Mouse (Mus musculus) kidney, postnatal 0 days (tissue): ENCODE data around the gene Acsl5. TPM values are rescaled to one million over a fixed set of nuclear protein-coding genes. Genes with fewer than 3 reads are reported as not detected.

ENCODE experiments used
- ATAC-seq: fragments of 200-750 bp; cut with Nextera tagmentation; replicated peaks from 2 replicates; pipeline ENCODE4 v1.8.0; 2017; ENCODE audit warnings: low read depth, moderate number of reproducible peaks, moderate TSS enrichment, moderate library complexity; ENCODE audit not compliant: low FRiP score
- DNase-seq: peaks from one replicate; pipeline ENCODE4 v3.0.0-alpha.2; 2016; ENCODE audit warnings: low spot score
- H3K27ac ChIP-seq: fragments of 300-500 bp; sonication (generic); 2 replicates; pipeline ENCODE4 v1.5.1; 2014; ENCODE audit warnings: mild to moderate bottlenecking
- H3K27me3 ChIP-seq: fragments of 300-500 bp; sonication (generic); 2 replicates; pipeline ENCODE4 v1.6.1; 2014; ENCODE audit warnings: low read length, mixed read lengths; ENCODE audit not compliant: insufficient read depth
- H3K36me3 ChIP-seq: fragments of 300-500 bp; sonication (generic); 2 replicates; pipeline ENCODE4 v1.6.1; 2014; ENCODE audit warnings: low read length, mixed read lengths; ENCODE audit not compliant: insufficient read depth
- H3K4me1 ChIP-seq: fragments of 300-500 bp; sonication (generic); replicated peaks from 2 replicates; pipeline ENCODE4 v1.6.1; 2014; ENCODE audit warnings: antibody characterized with exemption, low read length, mixed read lengths; ENCODE audit not compliant: insufficient read depth
- H3K4me2 ChIP-seq: fragments of 300-500 bp; sonication (generic); 2 replicates; pipeline ENCODE4 v1.6.1; 2014; ENCODE audit warnings: mild to moderate bottlenecking, low read length, moderate library complexity, mixed read lengths
- H3K4me3 ChIP-seq: fragments of 300-500 bp; sonication (generic); replicated peaks from 2 replicates; pipeline ENCODE4 v1.5.1; 2014; ENCODE audit warnings: low read depth, low read length
- H3K9ac ChIP-seq: fragments of 300-500 bp; sonication (generic); 2 replicates; pipeline ENCODE4 v1.6.1; 2014; ENCODE audit warnings: low read depth, low read length
- H3K9me3 ChIP-seq: fragments of 300-500 bp; sonication (generic); replicated peaks from 2 replicates; pipeline ENCODE4 v1.6.1; 2016; ENCODE audit warnings: low read length, inconsistent platforms, mixed read lengths
- CTCF ChIP-seq: IDR thresholded peaks from 2 replicates; pipeline ENCODE4 v1.5.1; 2016; ENCODE audit warnings: antibody characterized with exemption, low read depth, mild to moderate bottlenecking, moderate library complexity
- WGBS: fragments of 180-500 bp; shearing (Covaris S2); extraction: QIAGEN DNeasy Blood & Tissue Kit; methylation state at CpG from one replicate; pipeline ENCODE4 v1.1.7; 2014; 5-methylcytosine and 5-hydroxymethylcytosine counted together
- polyA plus RNA-seq: library from polyadenylated mRNA; unstranded; fragments of >200 nt; fragmentation: Nextera tagmentation; extraction: Ambion mirVana; gene quantifications from 2 replicates; pipeline ENCODE4 v1.2.1, GENCODE M21; 2015

Gene Acsl5
- polyA plus RNA-seq, 1 experiment from 2014 or later, result 60.6 TPM

DNA sequence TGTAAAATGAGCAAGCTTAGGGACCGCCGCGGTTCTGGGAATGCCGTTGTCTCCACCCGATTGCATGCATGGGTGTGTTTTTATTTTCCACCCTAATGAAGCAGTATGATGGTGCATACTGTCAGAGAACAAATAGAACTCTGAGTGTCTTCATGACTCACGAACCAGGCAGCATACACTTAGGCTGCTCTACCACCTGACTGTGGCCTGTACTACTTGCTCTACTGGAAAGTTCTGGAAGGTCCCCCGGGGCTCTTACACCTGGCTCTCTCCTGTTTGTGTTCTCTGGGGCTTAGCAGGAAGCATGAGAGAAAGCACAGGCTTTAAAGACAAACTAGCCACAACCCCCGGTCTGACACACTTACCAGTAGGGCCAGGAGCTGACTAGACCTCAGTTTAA lies 32.4 kb upstream of the Acsl5 start:
- ATAC-seq, result no peak; the same call in 1 of the 2 replicates
- no peaks in the 10 kb centered on the region for H3K27me3 ChIP-seq
- peak overlapping the region; percentile 54; the same call in 1 of the 2 replicates for H3K4me2 ChIP-seq
- H3K4me1 ChIP-seq, result no peaks in the 10 kb centered on the region; the same call in 1 of the 2 replicates
- no peak overlapping the region for H3K4me3 ChIP-seq
- no peaks in the 10 kb centered on the region for H3K36me3 ChIP-seq
- peak; percentile 16 for DNase-seq
- no peak overlapping the region for H3K9ac ChIP-seq
- no peak for TF ChIP-seq CTCF
- 52% methylated on average over 8 of the region's 8 CpGs for WGBS
- H3K27ac ChIP-seq, result peak overlapping the region; percentile 40; the same call in 1 of the 2 replicates
- H3K9me3 ChIP-seq, result no peaks in the 10 kb centered on the region

- H3K4me1 ChIP-seq, result no peaks in the 10 kb centered on the region; the same call in 1 of the 2 replicates
- no peak overlapping the region for H3K9ac ChIP-seq
- H3K27me3 ChIP-seq, result no peaks in the 10 kb centered on the region
- ATAC-seq (no peak), DNase-seq (no peak)
- H3K4me3 ChIP-seq, result no peak overlapping the region
- no peaks in the 10 kb centered on the region for H3K9me3 ChIP-seq
- TF ChIP-seq CTCF, result no peak
- no peaks in the 10 kb centered on the region for H3K36me3 ChIP-seq
- H3K27ac ChIP-seq, result no peak overlapping the region
- no peak overlapping the region for H3K4me2 ChIP-seq
- 84% methylated on average over 6 of the region's 6 CpGs for WGBS
These were observed 30.5 kb upstream of the Acsl5 start for GRCm38 (mm10) chr19:55221208-55221607.

GRCm38 (mm10) chr19:55222268-55222667 lies 29.5 kb upstream of the Acsl5 start:
- H3K27ac ChIP-seq, result no peak overlapping the region
- no peak for TF ChIP-seq CTCF
- no peaks in the 10 kb centered on the region; the same call in 1 of the 2 replicates for H3K4me1 ChIP-seq
- no peak overlapping the region for H3K4me2 ChIP-seq
- ATAC-seq, result no peak
- no peaks in the 10 kb centered on the region for H3K27me3 ChIP-seq
- no peak overlapping the region for H3K4me3 ChIP-seq
- no peaks in the 10 kb centered on the region for H3K9me3 ChIP-seq
- no peaks in the 10 kb centered on the region for H3K36me3 ChIP-seq
- DNase-seq, result no peak
- H3K9ac ChIP-seq, result no peak overlapping the region
- 78% methylated on average over 9 of the region's 9 CpGs for WGBS

GRCm38 (mm10) chr19:55226621-55227020 lies 25.1 kb upstream of the Acsl5 start:
- H3K9ac ChIP-seq, result no peak overlapping the region
- no peak for DNase-seq
- no peak overlapping the region for H3K4me3 ChIP-seq
- no peak for ATAC-seq
- no peaks in the 10 kb centered on the region for H3K36me3 ChIP-seq
- H3K27me3 ChIP-seq, result no peaks in the 10 kb centered on the region
- TF ChIP-seq CTCF, result no peak
- no peak overlapping the region for H3K27ac ChIP-seq
- 71% methylated on average over 5 of the region's 5 CpGs for WGBS
- H3K9me3 ChIP-seq, result no peaks in the 10 kb centered on the region
- H3K4me1 ChIP-seq, result no peaks in the 10 kb centered on the region
- no peak overlapping the region for H3K4me2 ChIP-seq

- Histone ChIP-seq H3K4me1 (no peaks in the 10 kb centered on the region), H3K9me3 (no peaks in the 10 kb centered on the region), H3K27me3 (no peaks in the 10 kb centered on the region), H3K27ac (no peak overlapping the region), H3K36me3 (no peaks in the 10 kb centered on the region), H3K4me2 (no peak overlapping the region), H3K9ac (no peak overlapping the region), H3K4me3 (no peak overlapping the region)
- WGBS, result 84% methylated on average over 7 of the region's 7 CpGs
- DNase-seq (no peak), ATAC-seq (no peak)
- TF ChIP-seq CTCF, result no peak
These were observed 24.6 kb upstream of the Acsl5 start for GRCm38 (mm10) chr19:55227135-55227534.

GRCm38 (mm10) chr19:55231081-55231480 lies 20.7 kb upstream of the Acsl5 start:
- H3K4me2 ChIP-seq, result no peak overlapping the region
- H3K4me1 ChIP-seq, result no peaks in the 10 kb centered on the region
- ATAC-seq (no peak), DNase-seq (no peak)
- 75% methylated on average over 10 of the region's 10 CpGs for WGBS
- no peak overlapping the region for H3K27ac ChIP-seq
- no peak overlapping the region for H3K4me3 ChIP-seq
- TF ChIP-seq CTCF, result no peak
- H3K9me3 ChIP-seq, result no peaks in the 10 kb centered on the region
- no peak overlapping the region for H3K9ac ChIP-seq
- no peaks in the 10 kb centered on the region for H3K27me3 ChIP-seq
- no peaks in the 10 kb centered on the region for H3K36me3 ChIP-seq

DNA sequence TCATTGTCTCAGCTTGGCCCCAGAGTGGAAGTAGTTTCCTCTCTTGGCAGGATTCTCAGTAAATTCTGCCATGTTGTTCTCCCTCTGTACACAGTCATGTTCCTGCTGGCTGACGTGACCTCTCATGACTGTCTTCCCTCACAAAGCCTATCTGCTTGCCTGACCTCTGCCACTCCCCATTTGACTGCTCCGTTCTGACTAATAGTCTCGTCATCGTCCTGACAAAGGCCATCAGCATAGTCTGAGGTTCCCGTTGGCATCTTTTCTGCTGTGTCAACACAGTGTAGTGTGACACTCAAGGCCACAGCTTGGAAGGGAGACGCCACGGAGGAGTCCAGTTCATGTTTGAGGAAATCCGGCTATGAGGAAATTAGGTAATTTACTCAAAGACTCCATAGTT lies 19.6 kb upstream of the Acsl5 start:
- 27% methylated on average over 8 of the region's 8 CpGs for WGBS
- H3K4me3 ChIP-seq, result no peak overlapping the region
- no peaks in the 10 kb centered on the region for H3K9me3 ChIP-seq
- H3K4me2 ChIP-seq, result no peak overlapping the region
- ATAC-seq, result peak; percentile 49; the same call in 1 of the 2 replicates
- no peak for TF ChIP-seq CTCF
- H3K27me3 ChIP-seq, result no peaks in the 10 kb centered on the region
- peak; percentile 21 for DNase-seq
- no peaks in the 10 kb centered on the region for H3K4me1 ChIP-seq
- no peak overlapping the region for H3K9ac ChIP-seq
- no peak overlapping the region for H3K27ac ChIP-seq
- H3K36me3 ChIP-seq, result no peaks in the 10 kb centered on the region
